Mouse (Mus musculus) ES-Bruce4 (cell line): ENCODE data around the gene Ankrd6.

Experiments
- CTCF ChIP-seq: IDR thresholded peaks from one replicate; pipeline ENCODE4 v1.8.1; 2011; ENCODE audit warnings: low read depth, low read length
- EP300 ChIP-seq: IDR thresholded peaks from 2 replicates; pipeline ENCODE4 v1.6.1; 2011; ENCODE audit warnings: low read depth, low read length; ENCODE audit not compliant: insufficient read depth
- POLR2A ChIP-seq: IDR thresholded peaks from one replicate; pipeline ENCODE4 v1.8.1; 2011; ENCODE audit warnings: low read length; ENCODE audit not compliant: insufficient read depth

- no peak for TF ChIP-seq POLR2A
- TF ChIP-seq EP300: no peak
- TF ChIP-seq CTCF: no peak
These were observed 2.0 kb upstream of the Ankrd6 start for GRCm38 (mm10) chr4:32952681-32953080.
